10 mouse cellular contexts compared by ENCODE assay signal in genomic region chr4:135727817-135728216, GRCm38 (mm10). TPM values are rescaled to one million over a fixed set of nuclear protein-coding genes. Genes with fewer than 3 reads are reported as not detected.
DNase-seq lines count a peak whose midpoint lies in the region; ATAC-seq lines count a peak whose summit lies in the region.
"Had no signal": no experiment of that assay in that cellular context is flagged by ENCODE, and none has a peak within 500 bp of the region (broad histone marks: within the 10 kb centered on the region; RNA-seq: fewer than 3 reads in every experiment).

Il22ra1 (plus strand) TSS chr4:135728172.

- peak within 1 kb of the TSS; percentile 51 for H3K4me2 ChIP-seq in heart, embryonic 16.5 days (ENCODE audit: low read depth, low read length)
- H3K4me2 ChIP-seq in forebrain, embryonic 15.5 days (replicated peaks) = no peak within 1 kb of the TSS
- H3K4me2 ChIP-seq: neural tube, embryonic 12.5 days had no signal

- peak; percentile 32; the same call in 1 of the 2 replicates for ATAC-seq in heart, embryonic 16.5 days (replicated peaks; ENCODE audit: extremely low read depth, insufficient read depth, low FRiP score)
- peak; percentile 45; the same call in 1 of the 2 replicates for ATAC-seq in megakaryocyte-erythroid progenitor cell, adult 5-6 weeks (replicated peaks; ENCODE audit: low FRiP score, low TSS enrichment, poor library complexity, severe bottlenecking)
- ATAC-seq in inflammation-experienced regulatory T-cells, adult 6 months = no peak
- ATAC-seq in forebrain, embryonic 15.5 days (replicated peaks) = no peak

- no peak for DNase-seq in heart, postnatal 14 days
- peak; percentile 57 for DNase-seq in adrenal gland, postnatal 25 days
- peak; percentile 94 for DNase-seq in large intestine, adult 2 months (ENCODE audit: low read depth, low spot score)
- DNase-seq in midbrain, embryonic 10.5 days (ENCODE audit: low spot score) = no peak

- peaks cover 4% of the 10 kb centered on the region for H3K9me3 ChIP-seq in heart, embryonic 16.5 days (replicated peaks; ENCODE audit: control insufficient read depth, low read length)
- H3K9me3 ChIP-seq in midbrain, embryonic 10.5 days (replicated peaks) = no peaks in the 10 kb centered on the region
- no peaks in the 10 kb centered on the region for H3K9me3 ChIP-seq in forebrain, embryonic 15.5 days

- peaks cover 11% of the 10 kb centered on the region for H3K4me1 ChIP-seq in heart, embryonic 16.5 days (ENCODE audit: control insufficient read depth, insufficient read depth, low read length)
- peaks cover 5% of the 10 kb centered on the region for H3K4me1 ChIP-seq in midbrain, embryonic 10.5 days
- no peaks in the 10 kb centered on the region for H3K4me1 ChIP-seq in forebrain, embryonic 15.5 days
- H3K4me1 ChIP-seq: neural tube, embryonic 12.5 days had no signal

- intact Hi-C loops in heart, postnatal 14 days (cut with DNase I) = no loop called here

- H3K27ac ChIP-seq in heart, embryonic 16.5 days (ENCODE audit: low read length) = no peak within 1 kb of the TSS
- H3K27ac ChIP-seq in midbrain, embryonic 10.5 days (replicated peaks) = no peak within 1 kb of the TSS
- H3K27ac ChIP-seq in forebrain, embryonic 15.5 days (replicated peaks) = no peak within 1 kb of the TSS
- H3K27ac ChIP-seq: neural tube, embryonic 12.5 days had no signal

- peaks cover 3% of the 10 kb centered on the region; the same call in 1 of the 2 replicates for H3K27me3 ChIP-seq in heart, embryonic 16.5 days (ENCODE audit: control insufficient read depth, insufficient read depth, low read length)
- H3K27me3 ChIP-seq in midbrain, embryonic 10.5 days (ENCODE audit: low read depth, poor library complexity, severe bottlenecking) = peaks cover 5% of the 10 kb centered on the region; the same call in 1 of the 2 replicates
- H3K27me3 ChIP-seq in forebrain, embryonic 15.5 days = no peaks in the 10 kb centered on the region
- H3K27me3 ChIP-seq: neural tube, embryonic 12.5 days had no signal

- WGBS in heart, embryonic 16.5 days = 16% methylated on average over 14 of the region's 14 CpGs
- 19% methylated on average over 14 of the region's 14 CpGs for WGBS in large intestine, adult 2 months
- 60% methylated on average over 14 of the region's 14 CpGs for WGBS in midbrain, embryonic 10.5 days
- 64% methylated on average over 14 of the region's 14 CpGs for WGBS in forebrain, embryonic 15.5 days

- peak within 1 kb of the TSS; percentile 38 for H3K4me3 ChIP-seq in heart, embryonic 16.5 days (ENCODE audit: low read length)
- no peak within 1 kb of the TSS for H3K4me3 ChIP-seq in midbrain, embryonic 10.5 days
- H3K4me3 ChIP-seq in forebrain, embryonic 15.5 days = no peak within 1 kb of the TSS
- H3K4me3 ChIP-seq: neural tube, embryonic 12.5 days had no signal

- peak within 1 kb of the TSS; percentile 67 for H3K9ac ChIP-seq in heart, embryonic 16.5 days (ENCODE audit: low read length)
- H3K9ac ChIP-seq in forebrain, embryonic 15.5 days (replicated peaks) = no peak within 1 kb of the TSS
- H3K9ac ChIP-seq: neural tube, embryonic 12.5 days had no signal

- no peaks in the 10 kb centered on the region for H3K36me3 ChIP-seq in heart, embryonic 16.5 days (ENCODE audit: control insufficient read depth, insufficient read depth)
- H3K36me3 ChIP-seq in midbrain, embryonic 10.5 days = no peaks in the 10 kb centered on the region
- no peaks in the 10 kb centered on the region for H3K36me3 ChIP-seq in forebrain, embryonic 15.5 days
- H3K36me3 ChIP-seq: neural tube, embryonic 12.5 days had no signal

RNA-seq across cellular contexts. Expression of gene Il22ra1, which starts in this region (rescaled TPM):
- not detected in 2 replicates for polyA plus RNA-seq in heart, embryonic 16.5 days (2015; fragmentation: Nextera tagmentation; extraction: Ambion mirVana)
- total RNA-seq in heart, postnatal 14 days (2021) = under 1 TPM; 0.44 to 0.53 TPM
- total RNA-seq in adrenal gland, postnatal 25 days (2021) = 1.3 and 1.6 TPM in 2 replicates
- 32.7 and 106 TPM in 2 replicates for polyA plus RNA-seq in large intestine, adult 2 months (2012; rRNA removed)
- total RNA-seq in megakaryocyte-erythroid progenitor cell, adult 5-6 weeks (2014; fragmentation: Nextera tagmentation) = not detected in 2 replicates
- total RNA-seq in megakaryocyte-erythroid progenitor cell, adult 5-6 weeks (2017) = not detected in 2 replicates
- polyA plus RNA-seq in midbrain, embryonic 10.5 days (2016; fragmentation: Nextera tagmentation; extraction: Ambion mirVana) = not detected in 2 replicates
- not detected for polyA plus RNA-seq in inflammation-experienced regulatory T-cells, adult 6 months (2017; shearing (Covaris generic))
- not detected in 2 replicates for polyA plus RNA-seq in forebrain, embryonic 15.5 days (2015; fragmentation: Nextera tagmentation; extraction: Ambion mirVana)
- total RNA-seq: CH12.LX had no signal
- polyA plus RNA-seq: neural tube, embryonic 12.5 days had no signal

Comparison
In these comparisons a context has a peak if more than half of its experiments do, and no peak if none do; other contexts are left out.
1. RNA of gene Il22ra1 (polyA plus RNA-seq): 32.7 to 106 TPM in large intestine, adult 2 months; not detected in forebrain, embryonic 15.5 days, not detected in heart, embryonic 16.5 days, not detected in midbrain, embryonic 10.5 days and not detected in inflammation-experienced regulatory T-cells, adult 6 months; every median in the first group is over 10 times any median in the second.
2. Peak in ATAC-seq, H3K4me3 ChIP-seq, H3K9ac ChIP-seq and H3K4me2 ChIP-seq in heart, embryonic 16.5 days; RNA of the gene not detected or under 1 TPM.
3. Peak in ATAC-seq in megakaryocyte-erythroid progenitor cell, adult 5-6 weeks; RNA of the gene not detected or under 1 TPM.
4. DNase-seq: peak in adrenal gland, postnatal 25 days (single experiment) and large intestine, adult 2 months (single experiment); none in heart, postnatal 14 days (0 of 2) and midbrain, embryonic 10.5 days (single experiment).